Mouse (Mus musculus): ENCODE measurements at regions not wholly inside any gene's neighbourhood (a gene's known extent, or its start where the extent isn't known, plus 50 kb on each side); places are given as distances from the start of the nearest gene placed in this dataset.

DNA sequence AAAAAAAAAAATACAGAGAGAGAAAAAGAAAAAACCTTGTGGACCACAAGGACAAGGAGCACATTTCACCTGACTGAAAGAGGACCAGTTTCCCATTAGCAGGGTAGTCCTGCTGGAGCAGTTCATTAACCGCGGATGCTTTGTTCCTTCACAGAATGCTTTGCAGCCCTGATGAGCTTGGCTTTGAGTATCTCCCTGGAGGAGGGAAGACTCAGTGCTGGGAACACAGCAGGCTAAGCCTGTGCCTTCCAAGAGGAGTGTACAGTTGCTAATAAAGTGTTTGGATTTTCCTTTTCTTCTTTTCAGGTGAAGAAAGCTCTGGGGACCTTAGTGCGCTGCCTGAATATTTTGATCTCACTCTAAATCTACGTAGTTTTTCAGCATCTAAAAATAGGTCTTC is 980.3 kb upstream of the Map3k7 start:
- H3K4me3 ChIP-seq (ENCODE audit: control insufficient read depth in 1 of 2, insufficient read depth in 1 of 2, low read depth in 2 of 2, low read length in 2 of 2), result no peak overlapping the region
- DNase-seq (ENCODE audit: low read depth, low spot score), result no peak
- H3K9me3 ChIP-seq (replicated peaks; ENCODE audit: insufficient read depth, low read length), result no peaks in the 10 kb centered on the region
- H3K9ac ChIP-seq (ENCODE audit: control insufficient read depth, low read depth, low read length, poor library complexity, severe bottlenecking), result no peak overlapping the region
- H3K27ac ChIP-seq (ENCODE audit: control insufficient read depth, low read depth, low read length), result no peak overlapping the region
- H3K36me3 ChIP-seq (ENCODE audit: control insufficient read depth in 1 of 2, insufficient read depth in 2 of 2, low read length in 2 of 2), result no peaks in the 10 kb centered on the region
- TF ChIP-seq NRF1 (IDR thresholded peaks at IDR 0.05; ENCODE audit: insufficient read depth, low read depth, low read length, poor library complexity, severe bottlenecking) (no peak), RCOR1 (IDR thresholded peaks at IDR 0.05; ENCODE audit: low read depth, low read length) (no peak), TCF12 (IDR thresholded peaks at IDR 0.05; ENCODE audit: low read depth, low read length) (no peak), KAT2A (conservative IDR thresholded peaks at IDR 0.05; ENCODE audit: low read depth, low read length) (no peak), MYC (IDR thresholded peaks at IDR 0.05; ENCODE audit: low read depth, low read length) (no peak), MAZ (IDR thresholded peaks at IDR 0.05; ENCODE audit: low read depth, low read length) (no peak), BHLHE40 (IDR thresholded peaks at IDR 0.05; ENCODE audit: borderline replicate concordance, low read depth, low read length) (no peak), TAL1 (IDR thresholded peaks at IDR 0.05; ENCODE audit: low read length) (no peak), SIN3A (IDR thresholded peaks at IDR 0.05; ENCODE audit: low read length) (no peak), ELF1 (IDR thresholded peaks at IDR 0.05; ENCODE audit: low read depth, low read length) (no peak), HCFC1 (IDR thresholded peaks at IDR 0.05; ENCODE audit: low read depth, low read length) (no peak), USF1 (IDR thresholded peaks at IDR 0.05; ENCODE audit: low read depth, low read length) (no peak), ZNF384 (IDR thresholded peaks at IDR 0.05; ENCODE audit: low read depth, low read length) (no peak), ZKSCAN1 (IDR thresholded peaks at IDR 0.05; ENCODE audit: low read depth, low read length) (no peak), USF2 (IDR thresholded peaks at IDR 0.05; ENCODE audit: borderline replicate concordance in 1 of 2, insufficient read depth in 1 of 2, low read depth in 1 of 2, low read length in 2 of 2) (no peak), POLR2AphosphoS2 (IDR thresholded peaks at IDR 0.05; ENCODE audit: low read length) (no peak)
- H3K27me3 ChIP-seq (ENCODE audit: control insufficient read depth in 1 of 2, insufficient read depth in 2 of 2, low read length in 2 of 2), result no peaks in the 10 kb centered on the region
- H3K4me1 ChIP-seq (ENCODE audit: control insufficient read depth in 1 of 2, insufficient read depth in 2 of 2, low read length in 2 of 2), result no peaks in the 10 kb centered on the region
- H3K79me2 ChIP-seq (ENCODE audit: control insufficient read depth, insufficient read depth, low read length, poor library complexity), result no peaks in the 10 kb centered on the region

GRCm38 (mm10) chr4:31012006-31012405 is 951.9 kb upstream of the Map3k7 start:
- no peak overlapping the region for H3K9ac ChIP-seq (ENCODE audit: control insufficient read depth, low read depth, low read length, poor library complexity, severe bottlenecking)
- H3K9me3 ChIP-seq (replicated peaks; ENCODE audit: insufficient read depth, low read length), result no peaks in the 10 kb centered on the region
- TF ChIP-seq NRF1 (IDR thresholded peaks at IDR 0.05; ENCODE audit: insufficient read depth, low read depth, low read length, poor library complexity, severe bottlenecking) (no peak), ZKSCAN1 (IDR thresholded peaks at IDR 0.05; ENCODE audit: low read depth, low read length) (no peak), JUND (IDR thresholded peaks at IDR 0.05; ENCODE audit: low read depth, low read length) (no peak), POLR2AphosphoS2 (IDR thresholded peaks at IDR 0.05; ENCODE audit: low read length) (no peak), ETS1 (IDR thresholded peaks at IDR 0.05; ENCODE audit: low read depth, low read length) (no peak), RAD21 (IDR thresholded peaks at IDR 0.05; ENCODE audit: low read depth, low read length) (no peak), SMC3 (IDR thresholded peaks at IDR 0.05; ENCODE audit: low read depth, low read length) (no peak), POLR2A (IDR thresholded peaks at IDR 0.05; ENCODE audit: control insufficient read depth in 1 of 2, insufficient read depth in 1 of 2, low read depth in 1 of 2, low read length in 2 of 2, poor library complexity in 1 of 2) (no peak), EP300 (IDR thresholded peaks at IDR 0.05; ENCODE audit: low read depth in 1 of 2, low read length in 2 of 2) (no peak), MYB (IDR thresholded peaks at IDR 0.05; ENCODE audit: low read depth, low read length) (no peak), BHLHE40 (IDR thresholded peaks at IDR 0.05; ENCODE audit: borderline replicate concordance, low read depth, low read length) (no peak)
- H3K27ac ChIP-seq (ENCODE audit: control insufficient read depth, low read depth, low read length), result no peak overlapping the region
- no peaks in the 10 kb centered on the region for H3K27me3 ChIP-seq (ENCODE audit: control insufficient read depth in 1 of 2, insufficient read depth in 2 of 2, low read length in 2 of 2)
- no peak for DNase-seq (ENCODE audit: low read depth, low spot score)
- no peak overlapping the region for H3K4me3 ChIP-seq (ENCODE audit: control insufficient read depth in 1 of 2, insufficient read depth in 1 of 2, low read depth in 2 of 2, low read length in 2 of 2)
- no peaks in the 10 kb centered on the region for H3K36me3 ChIP-seq (ENCODE audit: control insufficient read depth in 1 of 2, insufficient read depth in 2 of 2, low read length in 2 of 2)
- H3K4me1 ChIP-seq (ENCODE audit: control insufficient read depth in 1 of 2, insufficient read depth in 2 of 2, low read length in 2 of 2), result no peaks in the 10 kb centered on the region
- H3K79me2 ChIP-seq (ENCODE audit: control insufficient read depth, insufficient read depth, low read length, poor library complexity), result no peaks in the 10 kb centered on the region

Measured in MEL (cell line).